Comparison of ENCODE assay signal across 12 mouse cellular contexts in genomic region chr7:139538541-139538940, GRCm38 (mm10). TPM values are rescaled to one million over a fixed set of nuclear protein-coding genes. Genes with fewer than 3 reads are reported as not detected.
DNase-seq lines count a peak whose midpoint lies in the region; ATAC-seq and TF ChIP-seq lines count a peak whose summit lies in the region.
"Had no signal": no experiment of that assay in that cellular context is flagged by ENCODE, and none has a peak within 500 bp of the region (broad histone marks: within the 10 kb centered on the region; RNA-seq: fewer than 3 reads in every experiment).

No protein-coding gene starts in this region.

- no peak for ATAC-seq in activated CD4-positive, CD25-positive, alpha-beta regulatory T cell, adult 4 months
- no peak for ATAC-seq in intestine, postnatal 0 days

- intact Hi-C loops in heart, adult 2 months (cut with DNase I): loop anchor here (5.0 kb wide), 1 partner anchor 236 kb away; no protein-coding TSS in a partner anchor
- intact Hi-C loops in left cerebral cortex, postnatal 36 days (cut with DNase I): no loop called here

- H3K36me3 ChIP-seq in heart, adult 2 months (ENCODE audit: control insufficient read depth, insufficient read depth, low read length): peaks cover 4% of the 10 kb centered on the region
- H3K36me3 ChIP-seq in heart, embryonic 10.5 days: peaks cover 70% of the 10 kb centered on the region
- H3K36me3 ChIP-seq in intestine, postnatal 0 days (ENCODE audit: control insufficient read depth, insufficient read depth): peaks cover 40% of the 10 kb centered on the region
- H3K36me3 ChIP-seq: G1E had no signal

- no peak overlapping the region for H3K4me3 ChIP-seq in heart, adult 2 months
- H3K4me3 ChIP-seq in heart, embryonic 10.5 days: no peak overlapping the region
- H3K4me3 ChIP-seq in intestine, postnatal 0 days (ENCODE audit: low read depth, low read length): no peak overlapping the region
- H3K4me3 ChIP-seq: heart, embryonic 13.5 days; left cerebral cortex, adult 2 months; midbrain, embryonic 10.5 days had no signal

- DNase-seq in heart, adult 2 months: peak; percentile 60 to 73
- DNase-seq in heart, embryonic 10.5 days (ENCODE audit: low spot score): no peak
- peak; percentile 11 for DNase-seq in 3T3-L1 (ENCODE audit: low read depth, low spot score)
- peak; percentile 39 to 52 for DNase-seq in frontal cortex, postnatal 10 days (ENCODE audit: low spot score in 2 of 2)
- peak; percentile 28 to 49 for DNase-seq in left cerebral cortex, postnatal 36 days (ENCODE audit: low spot score in 2 of 2)
- no peak for DNase-seq in spleen, postnatal 4 days (ENCODE audit: low spot score in 2 of 2)

- peaks cover 3% of the 10 kb centered on the region for H3K4me1 ChIP-seq in heart, adult 2 months (ENCODE audit: control insufficient read depth, insufficient read depth, low read length)
- H3K4me1 ChIP-seq in heart, embryonic 10.5 days: no peaks in the 10 kb centered on the region
- H3K4me1 ChIP-seq in intestine, postnatal 0 days (replicated peaks; ENCODE audit: control insufficient read depth, insufficient read depth, low read length): no peaks in the 10 kb centered on the region
- H3K4me1 ChIP-seq: heart, embryonic 13.5 days; midbrain, embryonic 10.5 days had no signal

- H3K79me2 ChIP-seq in heart, adult 2 months (replicated peaks; ENCODE audit: control insufficient read depth, insufficient read depth, low read length): no peaks in the 10 kb centered on the region

- no peak overlapping the region for H3K9ac ChIP-seq in heart, adult 2 months (ENCODE audit: low read depth, low read length)
- H3K9ac ChIP-seq in intestine, postnatal 0 days (ENCODE audit: low read depth, low read length): no peak overlapping the region
- H3K9ac ChIP-seq: heart, embryonic 13.5 days had no signal

- WGBS in heart, adult 2 months: 49% methylated on average over 2 of the region's 2 CpGs
- WGBS in heart, embryonic 10.5 days: 84% methylated on average over 2 of the region's 2 CpGs
- 88% methylated on average over 2 of the region's 2 CpGs for WGBS in intestine, postnatal 0 days

- TF ChIP-seq POLR2A in heart, adult 2 months (IDR thresholded peaks at IDR 0.05; ENCODE audit: insufficient read depth, low read depth, low read length): no peak

- no peak for TF ChIP-seq EP300 in heart, adult 2 months (IDR thresholded peaks at IDR 0.05; ENCODE audit: insufficient read depth, low read depth, low read length)

- H3K9me3 ChIP-seq in heart, embryonic 10.5 days: no peaks in the 10 kb centered on the region
- H3K9me3 ChIP-seq in intestine, postnatal 0 days (ENCODE audit: control insufficient read depth): no peaks in the 10 kb centered on the region
- H3K9me3 ChIP-seq: heart, embryonic 13.5 days; midbrain, embryonic 10.5 days had no signal

- no peaks in the 10 kb centered on the region for H3K27me3 ChIP-seq in heart, adult 2 months (ENCODE audit: control insufficient read depth, insufficient read depth, low read length)
- peaks cover 4% of the 10 kb centered on the region; the same call in 1 of the 2 replicates for H3K27me3 ChIP-seq in heart, embryonic 10.5 days (ENCODE audit: insufficient read depth, poor library complexity, severe bottlenecking)
- H3K27me3 ChIP-seq in intestine, postnatal 0 days (replicated peaks; ENCODE audit: control insufficient read depth, insufficient read depth, low read length): no peaks in the 10 kb centered on the region
- H3K27me3 ChIP-seq: heart, embryonic 13.5 days had no signal

- no peak overlapping the region for H3K27ac ChIP-seq in heart, adult 2 months
- no peak overlapping the region for H3K27ac ChIP-seq in heart, embryonic 10.5 days
- no peak overlapping the region for H3K27ac ChIP-seq in intestine, postnatal 0 days (ENCODE audit: low read depth, low read length)
- H3K27ac ChIP-seq: heart, embryonic 13.5 days; left cerebral cortex, adult 2 months; midbrain, embryonic 10.5 days had no signal

- no peak for TF ChIP-seq CTCF in heart, adult 2 months (IDR thresholded peaks at IDR 0.05)
- no peak for TF ChIP-seq CTCF in intestine, postnatal 0 days (IDR thresholded peaks at IDR 0.05; ENCODE audit: low read depth)

- H3K4me2 ChIP-seq in intestine, postnatal 0 days (replicated peaks; ENCODE audit: low read depth): no peak overlapping the region
- H3K4me2 ChIP-seq: heart, embryonic 13.5 days had no signal

RNA-seq across cellular contexts. Expression of gene Nkx6-2, which starts 44.1 kb away (rescaled TPM):
- under 1 TPM in 1 of 2 experiments, not detected in 1; 0.23 TPM for total RNA-seq in heart, adult 2 months (2021)
- polyA plus RNA-seq in heart, adult 2 months (2012; rRNA removed): 0.18 TPM in 1 of 2 replicates, not detected in the other
- polyA plus RNA-seq in heart, embryonic 10.5 days (2016; fragmentation: Nextera tagmentation; extraction: Ambion mirVana): 1.2 TPM in 1 of 2 replicates, not detected in the other
- 10 to 100 TPM in 1 of 2 experiments, 1 to 10 TPM in 1; 8.5 to 11.3 TPM for total RNA-seq in left cerebral cortex, postnatal 36 days (2021)
- polyA plus RNA-seq in activated CD4-positive, CD25-positive, alpha-beta regulatory T cell, adult 4 months (2017; shearing (Covaris generic)): not detected
- 0.31 and 0.86 TPM in 2 replicates for polyA plus RNA-seq in intestine, postnatal 0 days (2015; fragmentation: Nextera tagmentation; extraction: Ambion mirVana)
- total RNA-seq: G1E had no signal
- polyA plus RNA-seq: G1E had no signal

Comparison
In these comparisons a context has a peak if more than half of its experiments do, and no peak if none do; other contexts are left out.
1. DNase-seq: peak in heart, adult 2 months (2 of 2), 3T3-L1 (single experiment), frontal cortex, postnatal 10 days (2 of 2) and left cerebral cortex, postnatal 36 days (2 of 2); none in heart, embryonic 10.5 days (single experiment) and spleen, postnatal 4 days (0 of 2).